Mouse (Mus musculus) limb, embryonic 11.5 days (tissue): ENCODE measurements around the gene Ctrb1. TPM values are rescaled to one million over a fixed set of nuclear protein-coding genes. Genes with fewer than 3 reads are reported as not detected.

Experiments
- ATAC-seq: fragments of 200-750 bp; cut with Nextera tagmentation; 2 replicates; pipeline ENCODE4 v1.8.0; 2017; ENCODE audit warnings: low read depth; ENCODE audit not compliant: insufficient number of reproducible peaks, low FRiP score, low TSS enrichment
- DNase-seq: peaks from one replicate; pipeline ENCODE4 v3.0.0-alpha.2; 2015; ENCODE audit warnings: low spot score
- H3K27ac ChIP-seq: fragments of 300-500 bp; sonication (generic); replicated peaks from 2 replicates; pipeline ENCODE4 v1.5.1; 2014; ENCODE audit warnings: low read depth, mild to moderate bottlenecking, low read length
- H3K27me3 ChIP-seq: fragments of 300-500 bp; sonication (generic); 2 replicates; pipeline ENCODE4 v1.6.1; 2014; ENCODE audit warnings: mild to moderate bottlenecking, low read length, mixed read lengths; ENCODE audit not compliant: control insufficient read depth, insufficient read depth
- H3K36me3 ChIP-seq: fragments of 300-500 bp; sonication (generic); 2 replicates; pipeline ENCODE4 v1.6.1; 2014; ENCODE audit warnings: mild to moderate bottlenecking, low read length, moderate library complexity, mixed read lengths; ENCODE audit not compliant: control insufficient read depth, insufficient read depth
- H3K4me1 ChIP-seq: fragments of 300-500 bp; sonication (generic); 2 replicates; pipeline ENCODE4 v1.6.1; 2014; ENCODE audit warnings: low read length, mixed read lengths; ENCODE audit not compliant: control insufficient read depth, insufficient read depth
- H3K4me2 ChIP-seq: fragments of 300-500 bp; sonication (generic); 2 replicates; pipeline ENCODE4 v1.6.1; 2014; ENCODE audit warnings: low read depth, mild to moderate bottlenecking, moderate library complexity; ENCODE audit not compliant: severe bottlenecking
- H3K4me3 ChIP-seq: fragments of 300-500 bp; sonication (generic); 2 replicates; pipeline ENCODE4 v1.5.1; 2014; ENCODE audit warnings: low read depth, low read length
- H3K9ac ChIP-seq: fragments of 300-500 bp; sonication (generic); 2 replicates; pipeline ENCODE4 v1.6.1; 2014; ENCODE audit warnings: mild to moderate bottlenecking, low read length
- H3K9me3 ChIP-seq: fragments of 300-500 bp; sonication (generic); 2 replicates; pipeline ENCODE4 v1.6.1; 2016; ENCODE audit warnings: low read length; ENCODE audit not compliant: control insufficient read depth
- WGBS: fragments of 180-500 bp; shearing (Covaris S2); extraction: QIAGEN DNeasy Blood & Tissue Kit; methylation state at CpG from one replicate; pipeline ENCODE4 v1.1.7; 2014; 5-methylcytosine and 5-hydroxymethylcytosine counted together
- polyA plus RNA-seq: library from polyadenylated mRNA; unstranded; fragments of >200 nt; fragmentation: Nextera tagmentation; extraction: Ambion mirVana; gene quantifications from 2 replicates; pipeline ENCODE4 v1.2.1, GENCODE M21; 2014

The Ctrb1 gene
- polyA plus RNA-seq, 1 experiment from 2014 or later, result not detected

DNA sequence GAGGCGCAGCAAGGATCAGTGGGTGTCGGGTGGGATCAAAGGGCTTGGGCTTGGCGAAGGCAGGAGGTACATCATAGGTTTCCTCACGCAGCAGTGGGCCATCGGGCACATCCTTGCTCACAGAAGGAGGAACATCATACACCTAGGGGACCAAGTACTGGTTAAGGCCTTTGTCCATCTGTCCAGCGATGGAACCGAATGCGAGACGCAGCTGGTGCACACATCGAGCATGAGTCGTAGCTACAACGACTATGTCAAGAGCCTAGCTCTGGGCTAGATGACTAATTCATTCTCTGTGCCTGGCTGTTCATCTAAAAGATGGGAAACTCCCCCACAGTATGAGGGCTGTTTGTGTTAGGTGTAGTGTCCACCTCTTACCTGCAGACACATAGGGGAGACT, 23.5 kb upstream of the Ctrb1 start:
- ATAC-seq (no peak), DNase-seq (no peak)
- H3K27ac ChIP-seq, result no peak overlapping the region
- H3K27me3 ChIP-seq, result no peaks in the 10 kb centered on the region
- peaks cover 18% of the 10 kb centered on the region for H3K36me3 ChIP-seq
- no peak overlapping the region for H3K4me2 ChIP-seq
- H3K4me3 ChIP-seq, result no peak overlapping the region
- WGBS, result 96% methylated on average over 12 of the region's 12 CpGs
- H3K9me3 ChIP-seq, result no peaks in the 10 kb centered on the region
- no peak overlapping the region for H3K9ac ChIP-seq
- no peaks in the 10 kb centered on the region for H3K4me1 ChIP-seq

DNA sequence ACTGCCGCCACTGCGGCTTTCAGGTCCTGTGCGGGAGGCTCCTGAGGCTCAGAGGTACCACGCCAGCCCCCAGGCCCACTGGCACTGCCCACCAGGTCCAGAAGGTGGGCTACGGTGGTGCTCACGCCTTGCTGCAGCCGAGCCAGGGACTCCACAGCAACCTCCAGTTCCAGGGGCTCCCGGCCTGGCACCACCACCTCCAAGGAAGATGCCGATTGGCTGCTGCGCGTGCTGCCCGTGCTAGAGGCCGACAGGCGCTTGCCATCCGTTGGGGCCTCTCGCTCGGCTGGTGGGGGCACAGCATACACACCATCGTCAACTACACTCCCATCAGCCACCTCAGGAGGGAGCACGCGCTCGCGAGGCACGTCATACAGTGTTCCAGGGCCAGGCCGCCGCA, 23.0 kb upstream of the Ctrb1 start:
- Histone ChIP-seq H3K4me1 (0 out of 2 replicates have a peak, but pooled peaks cover 3% of the 10 kb centered on the region), H3K4me3 (no peak overlapping the region), H3K4me2 (no peak overlapping the region), H3K9me3 (no peaks in the 10 kb centered on the region), H3K27me3 (no peaks in the 10 kb centered on the region), H3K27ac (no peak overlapping the region), H3K36me3 (peaks cover 18% of the 10 kb centered on the region), H3K9ac (no peak overlapping the region)
- no peak for DNase-seq
- 91% methylated on average over 25 of the region's 25 CpGs for WGBS
- ATAC-seq, result no peak

DNA sequence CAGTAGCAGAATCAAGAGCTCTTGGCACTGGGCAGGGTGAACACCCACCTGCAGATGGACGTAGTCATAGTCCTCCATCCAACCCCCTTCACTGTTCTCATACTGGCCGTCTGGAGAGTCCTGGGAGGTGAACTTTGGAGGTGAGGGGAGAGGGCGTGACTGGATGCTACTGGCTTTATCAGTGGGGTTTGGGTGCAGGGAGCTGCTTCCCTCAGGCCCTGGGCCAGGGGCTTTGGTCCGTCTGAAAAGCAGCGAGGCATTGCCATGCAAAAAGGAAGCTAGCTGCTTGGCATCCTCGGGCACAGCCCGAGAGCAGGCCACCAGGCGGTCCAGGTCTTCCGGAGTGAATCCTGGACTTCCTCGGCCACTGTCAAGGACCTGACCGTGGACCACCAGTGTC, 22.5 kb upstream of the Ctrb1 start:
- ATAC-seq (no peak), DNase-seq (no peak)
- peaks cover 18% of the 10 kb centered on the region for H3K36me3 ChIP-seq
- no peak overlapping the region for H3K27ac ChIP-seq
- no peaks in the 10 kb centered on the region for H3K27me3 ChIP-seq
- H3K4me3 ChIP-seq, result no peak overlapping the region
- WGBS, result 91% methylated on average over 11 of the region's 11 CpGs
- no peaks in the 10 kb centered on the region for H3K9me3 ChIP-seq
- H3K4me2 ChIP-seq, result no peak overlapping the region
- H3K4me1 ChIP-seq, result 0 out of 2 replicates have a peak, but pooled peaks cover 5% of the 10 kb centered on the region
- no peak overlapping the region for H3K9ac ChIP-seq

DNA sequence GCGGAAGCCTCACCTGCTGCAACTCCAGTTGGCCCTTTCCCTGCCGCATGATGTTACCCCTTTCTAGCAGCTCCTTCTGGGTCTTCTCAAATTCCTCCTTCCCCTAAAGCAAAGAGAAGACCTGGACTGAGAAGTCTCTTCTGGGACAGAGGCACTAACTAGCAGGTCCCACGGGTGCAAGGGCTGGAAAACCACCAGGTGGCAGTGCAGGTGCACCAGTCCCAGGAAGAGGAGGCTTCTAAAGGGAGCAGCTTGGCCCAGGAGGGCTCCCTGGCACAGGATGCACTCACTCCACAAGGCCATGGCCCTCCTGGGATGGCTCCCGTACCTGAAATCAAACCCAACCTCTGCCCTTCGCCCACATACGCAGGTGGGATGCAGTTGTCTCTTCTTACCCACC, 21.8 kb upstream of the Ctrb1 start:
- H3K4me2 ChIP-seq, result no peak overlapping the region
- H3K27me3 ChIP-seq, result no peaks in the 10 kb centered on the region
- no peak overlapping the region for H3K27ac ChIP-seq
- DNase-seq (peak; percentile 74), ATAC-seq (no peak)
- H3K36me3 ChIP-seq, result peaks cover 18% of the 10 kb centered on the region
- H3K4me3 ChIP-seq, result no peak overlapping the region
- 0 out of 2 replicates have a peak, but pooled peaks cover 5% of the 10 kb centered on the region for H3K4me1 ChIP-seq
- no peaks in the 10 kb centered on the region for H3K9me3 ChIP-seq
- no peak overlapping the region for H3K9ac ChIP-seq
- 79% methylated on average over 6 of the region's 6 CpGs for WGBS

DNA sequence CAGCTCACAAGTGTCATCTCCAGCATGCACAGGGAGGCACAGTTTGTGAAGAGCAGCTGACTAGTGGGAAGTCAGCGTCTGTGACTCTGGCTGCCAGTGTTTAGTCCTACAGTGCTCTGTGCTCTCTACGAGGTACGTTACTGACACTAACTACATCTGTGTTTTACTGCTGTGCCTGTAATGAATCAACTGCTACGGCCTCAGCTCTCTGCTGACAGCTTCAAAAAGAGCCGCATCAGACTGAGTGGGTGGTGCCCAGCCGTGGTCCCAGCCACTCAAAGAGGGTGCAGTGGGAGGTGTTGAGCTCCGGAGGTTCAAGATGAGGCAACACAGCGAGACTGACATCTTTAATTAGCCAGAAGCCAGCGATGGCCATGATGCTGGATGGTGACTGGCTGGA, 21.3 kb upstream of the Ctrb1 start:
- Histone ChIP-seq H3K9ac (no peak overlapping the region), H3K4me2 (no peak overlapping the region), H3K27ac (no peak overlapping the region), H3K4me1 (0 out of 2 replicates have a peak, but pooled peaks cover 5% of the 10 kb centered on the region), H3K27me3 (no peaks in the 10 kb centered on the region), H3K9me3 (no peaks in the 10 kb centered on the region), H3K36me3 (peaks cover 18% of the 10 kb centered on the region), H3K4me3 (no peak overlapping the region)
- DNase-seq (no peak), ATAC-seq (no peak)
- WGBS, result 51% methylated on average over 9 of the region's 9 CpGs

DNA sequence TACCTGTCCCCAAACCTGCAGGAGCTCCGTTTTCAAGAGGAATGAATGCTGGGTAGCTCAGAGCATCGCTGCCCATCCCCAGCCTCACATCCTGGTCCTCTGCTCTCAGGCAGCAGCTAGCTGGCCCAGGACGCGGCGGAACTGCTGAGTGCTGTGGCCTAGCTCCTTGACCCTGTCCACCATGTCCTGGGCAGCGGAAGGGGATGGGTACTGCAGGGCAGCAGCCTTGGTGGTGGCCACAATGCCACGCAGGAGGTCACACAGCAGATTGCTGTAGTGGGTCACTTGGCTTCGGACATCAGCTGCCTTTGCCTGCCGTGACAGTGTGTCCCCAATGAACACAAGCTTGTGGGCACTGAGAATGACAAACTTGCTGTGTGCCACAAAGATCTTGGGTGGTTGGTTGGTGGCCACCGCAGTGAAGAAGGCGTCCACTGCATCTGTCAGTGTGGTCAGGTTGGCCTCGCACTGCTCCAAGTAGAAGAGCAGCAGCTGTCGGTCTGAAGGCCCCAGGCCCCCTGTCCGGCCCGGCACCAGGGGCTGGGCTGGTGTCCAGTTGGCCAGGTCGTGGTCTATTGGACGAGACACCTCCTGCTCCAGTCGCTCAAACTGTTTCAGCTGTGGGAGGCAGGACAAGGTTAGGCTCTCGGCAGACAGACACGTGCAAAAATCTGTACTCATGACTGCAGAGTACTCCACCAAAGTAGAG, 20.1 kb upstream of the Ctrb1 start:
- DNase-seq, result no peak
- Histone ChIP-seq H3K4me2 (no peak overlapping the region), H3K36me3 (peaks cover 18% of the 10 kb centered on the region), H3K27ac (no peak overlapping the region), H3K9me3 (no peaks in the 10 kb centered on the region), H3K9ac (no peak overlapping the region), H3K4me1 (0 out of 2 replicates have a peak, but pooled peaks cover 5% of the 10 kb centered on the region), H3K27me3 (no peaks in the 10 kb centered on the region), H3K4me3 (no peak overlapping the region)
- no peak for ATAC-seq
- 92% methylated on average over 20 of the region's 20 CpGs for WGBS

DNA sequence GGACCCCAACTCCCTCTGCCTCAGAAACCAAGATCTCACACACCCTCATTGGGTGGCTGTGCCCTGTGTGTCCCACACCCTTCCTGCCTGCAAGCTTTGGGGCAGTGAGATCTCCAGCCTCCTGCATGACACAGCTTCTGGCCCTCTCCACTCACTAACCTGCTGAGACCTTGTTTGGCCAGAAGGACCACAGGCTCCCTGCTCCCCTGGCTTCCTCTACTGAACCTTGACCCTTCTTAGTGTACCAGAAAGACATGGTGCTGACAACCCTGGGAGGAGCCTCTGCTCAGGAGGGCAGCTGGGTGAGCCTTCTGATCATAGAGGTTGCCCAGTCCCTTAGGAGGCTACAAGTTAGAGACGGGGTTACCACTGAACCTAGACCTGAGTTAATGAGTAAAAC, 18.4 kb upstream of the Ctrb1 start:
- 0 out of 2 replicates have a peak, but pooled peaks cover 5% of the 10 kb centered on the region for H3K4me1 ChIP-seq
- no peak overlapping the region for H3K4me3 ChIP-seq
- H3K27ac ChIP-seq, result 0 out of 2 replicates have a peak overlapping the region, but pooled peaks have one; percentile 21
- peaks cover 17% of the 10 kb centered on the region for H3K36me3 ChIP-seq
- no peaks in the 10 kb centered on the region for H3K27me3 ChIP-seq
- DNase-seq (no peak), ATAC-seq (no peak)
- WGBS, result 92% methylated on average over 1 of the region's 1 CpGs
- H3K9me3 ChIP-seq, result no peaks in the 10 kb centered on the region
- H3K4me2 ChIP-seq, result no peak overlapping the region
- H3K9ac ChIP-seq, result no peak overlapping the region

DNA sequence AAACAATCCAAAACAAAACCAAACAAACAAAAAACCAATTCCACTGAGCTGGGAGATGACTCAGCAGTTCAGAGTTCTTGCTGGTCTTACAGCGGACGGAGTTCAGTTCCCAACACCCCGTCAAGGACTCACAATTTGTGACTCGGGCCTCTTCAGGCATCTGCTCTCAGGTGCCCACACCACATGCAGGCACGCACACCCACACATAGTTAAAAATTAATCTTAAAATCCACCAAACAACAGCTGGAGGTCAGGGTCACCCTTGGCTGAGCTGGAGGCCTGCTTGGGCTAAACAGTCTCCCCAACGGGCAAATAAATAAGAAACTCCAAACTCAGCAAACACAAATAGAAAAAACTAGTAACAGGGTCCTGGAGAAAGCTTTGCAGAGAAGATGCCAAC, 17.5 kb upstream of the Ctrb1 start:
- 72% methylated on average over 6 of the region's 6 CpGs for WGBS
- DNase-seq (no peak), ATAC-seq (no peak)
- no peaks in the 10 kb centered on the region for H3K27me3 ChIP-seq
- H3K27ac ChIP-seq, result no peak overlapping the region
- H3K4me1 ChIP-seq, result 0 out of 2 replicates have a peak, but pooled peaks cover 5% of the 10 kb centered on the region
- H3K9me3 ChIP-seq, result no peaks in the 10 kb centered on the region
- H3K36me3 ChIP-seq, result peaks cover 12% of the 10 kb centered on the region
- no peak overlapping the region for H3K9ac ChIP-seq
- no peak overlapping the region for H3K4me3 ChIP-seq
- no peak overlapping the region for H3K4me2 ChIP-seq
